Mouse (Mus musculus): ENCODE results near the gene Cntn6.

- no peak for TF ChIP-seq CTCF (IDR thresholded peaks at IDR 0.05; ENCODE audit: borderline replicate concordance, extremely low read depth, insufficient read depth, insufficient read length)
- TF ChIP-seq POLR2A (IDR thresholded peaks at IDR 0.05; ENCODE audit: borderline replicate concordance, extremely low read depth, insufficient read depth, insufficient read length, poor library complexity, severe bottlenecking): no peak
These were observed 3.2 kb downstream of the Cntn6 start for GRCm38 (mm10) chr6:104495801-104496200.

All from brain, embryonic 14.5 days (tissue).